Mouse (Mus musculus) mature B cell (primary cell): ENCODE results near the gene Slpi.

Experiments
- in situ Hi-C: fragments of 300-500 bp; cut with MboI; formaldehyde crosslinking; loops from 2 replicates; pipeline ENCODE4 v1.14.3; 2019

Gene Slpi

DNA sequence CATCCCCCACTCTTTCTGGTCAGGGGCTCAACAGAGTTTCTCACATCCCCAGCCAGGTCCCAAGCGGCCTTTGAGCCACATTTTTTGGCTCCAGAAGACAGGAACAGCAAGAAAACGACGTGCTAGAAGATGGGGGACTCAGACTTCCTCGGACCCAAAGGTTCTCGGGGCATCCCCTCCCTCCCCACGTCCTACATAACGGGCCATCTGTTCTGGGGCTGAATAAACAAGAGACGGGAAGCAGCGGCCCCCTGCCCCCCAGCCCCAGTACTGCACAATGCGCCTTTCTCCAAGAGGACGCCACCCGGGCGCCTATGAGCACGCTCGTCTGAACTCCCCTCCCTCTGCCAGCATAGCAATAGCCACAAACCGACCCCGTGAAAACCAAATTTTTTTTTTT, at the start of gene Slpi:
Slpi (minus strand) TSS at position 76 of the 400 bp plus-strand sequence.
- in situ Hi-C loops: loop anchor here (25.0 kb wide), 1 partner anchor 277 kb away; no protein-coding TSS in a partner anchor

DNA sequence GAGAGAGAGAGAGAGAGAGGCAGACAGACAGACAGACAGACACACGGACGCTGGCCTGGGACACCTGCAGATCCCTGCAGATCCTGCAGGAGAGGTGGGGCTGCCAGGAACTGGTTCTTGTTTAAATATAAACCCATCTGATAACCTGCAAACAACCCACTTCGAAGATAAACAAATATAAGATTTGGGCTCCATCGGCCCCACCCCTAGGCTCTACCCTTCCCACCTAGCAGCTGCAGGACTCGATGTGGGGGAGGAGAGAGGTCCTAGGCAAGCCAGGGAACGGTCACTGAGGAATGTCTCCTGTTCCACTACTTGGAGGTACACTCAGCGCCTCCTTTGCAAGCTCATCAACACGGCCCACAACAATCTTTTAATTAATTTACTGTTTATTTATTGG, 49.4 kb upstream of the Slpi start:
- in situ Hi-C loops: no loop called here

DNA sequence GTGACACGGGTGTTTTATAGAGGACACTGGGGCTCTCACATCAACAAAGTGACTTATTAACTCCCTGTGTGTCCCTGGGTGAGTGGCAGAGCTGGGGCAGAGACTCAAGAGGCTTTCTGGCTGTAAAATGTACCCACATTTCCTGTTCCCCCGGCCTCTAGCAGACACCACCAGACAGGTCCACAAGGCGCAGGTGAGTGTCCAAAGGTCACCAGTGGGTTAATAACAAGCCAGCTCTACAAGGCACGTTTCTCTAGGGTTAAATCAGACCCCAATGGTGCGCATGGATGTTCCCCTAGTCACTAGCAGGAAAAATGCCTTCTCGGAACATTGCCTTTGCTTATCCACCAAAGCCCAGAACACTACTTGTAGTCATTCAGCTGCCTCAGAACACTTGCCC, 48.8 kb upstream of the Slpi start:
- in situ Hi-C loops: no loop called here

DNA sequence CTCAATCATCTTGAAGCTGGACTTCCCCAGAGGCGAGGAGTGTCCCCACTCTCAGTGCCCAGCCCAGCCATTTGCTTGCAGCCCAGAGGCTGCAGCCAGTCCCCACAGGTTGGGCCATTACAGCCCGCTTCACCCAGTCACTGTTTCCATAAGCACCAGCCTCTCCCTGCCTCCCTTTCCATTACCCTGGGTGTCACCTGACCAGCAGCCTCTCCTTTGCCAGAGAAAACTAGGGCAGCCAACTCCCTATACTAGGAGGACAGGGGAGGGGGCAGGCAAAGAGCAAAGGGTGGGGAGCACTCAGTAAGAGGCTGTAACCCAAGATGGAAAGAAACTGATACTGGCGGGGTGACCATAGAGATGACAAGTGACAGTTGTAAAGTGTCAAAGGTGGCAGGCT, 48.1 kb upstream of the Slpi start:
- in situ Hi-C loops: no loop called here

DNA sequence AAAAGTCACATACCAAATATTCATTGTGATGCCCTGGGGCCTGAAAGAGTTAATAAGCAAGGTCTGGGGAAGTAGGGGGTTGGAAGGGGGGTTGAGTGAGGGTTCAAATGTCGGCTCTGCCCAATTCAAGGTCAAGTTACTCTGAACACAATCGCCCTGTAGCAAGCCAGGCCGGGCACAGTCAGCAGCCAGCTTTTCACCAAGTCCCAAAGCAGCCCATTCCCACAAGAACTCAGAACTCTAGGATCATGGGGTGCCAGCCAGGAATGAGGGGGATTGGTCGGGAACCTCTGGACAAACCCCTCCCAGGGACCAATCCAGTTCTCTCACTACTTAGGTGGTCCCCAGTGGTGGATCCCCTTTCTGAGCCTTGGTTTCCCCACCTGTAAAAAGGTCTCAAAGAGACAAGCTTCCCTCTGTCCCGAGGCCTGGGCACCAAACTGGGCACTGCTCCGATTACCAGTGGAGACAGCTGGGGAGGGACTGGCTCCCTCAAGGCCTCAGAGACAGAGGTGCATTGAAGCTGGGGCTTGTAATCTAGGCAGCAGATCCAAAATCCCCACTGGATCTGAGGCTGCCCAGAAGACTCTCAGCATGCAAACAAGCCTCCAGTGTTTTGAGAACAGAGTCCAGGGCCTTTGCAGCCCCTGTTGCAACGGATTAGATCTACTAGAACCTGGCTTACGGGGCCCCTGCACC, 47.5 kb upstream of the Slpi start:
- in situ Hi-C loops: no loop called here

DNA sequence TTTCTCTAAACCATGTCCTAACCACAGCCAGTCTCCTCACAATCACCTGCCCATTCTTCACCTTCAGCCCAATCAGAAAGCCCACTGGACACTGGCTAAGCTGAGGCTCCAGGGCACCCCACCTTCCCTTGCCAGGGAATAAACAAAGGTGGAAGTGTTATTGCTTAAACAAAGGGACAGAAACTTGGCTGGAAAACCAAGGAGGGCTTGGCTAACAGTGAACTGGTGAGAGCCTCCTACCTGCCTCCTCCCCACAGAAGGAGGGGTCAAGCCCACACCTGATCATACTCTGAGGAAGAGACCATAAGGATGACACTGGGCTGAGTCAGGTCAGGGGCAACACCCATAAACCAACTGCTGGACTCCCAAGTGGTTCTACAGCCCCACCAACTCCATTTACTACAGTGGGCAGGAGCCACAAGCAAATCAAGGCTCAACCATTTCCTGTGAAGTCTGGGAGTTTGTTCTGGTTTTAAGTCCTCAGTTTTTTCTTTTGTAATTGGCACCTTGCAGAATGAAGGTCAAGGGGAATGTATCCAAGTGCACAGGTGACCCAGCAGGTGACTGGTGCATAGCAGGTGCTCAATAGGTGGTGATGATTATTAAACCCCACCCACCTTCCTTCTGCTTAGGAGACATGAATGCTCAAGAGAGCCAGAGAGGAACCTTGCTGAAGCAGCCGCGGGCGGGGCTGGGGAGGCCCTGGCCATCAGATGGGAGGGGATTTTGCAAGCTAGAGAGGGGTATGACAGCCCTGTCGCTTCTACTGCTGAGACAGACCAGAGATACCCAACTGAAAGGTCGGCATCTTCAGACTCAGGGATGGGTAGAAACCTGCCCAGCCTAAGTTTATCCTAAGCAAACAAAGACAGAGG, 46.6 kb upstream of the Slpi start:
- in situ Hi-C loops: no loop called here

DNA sequence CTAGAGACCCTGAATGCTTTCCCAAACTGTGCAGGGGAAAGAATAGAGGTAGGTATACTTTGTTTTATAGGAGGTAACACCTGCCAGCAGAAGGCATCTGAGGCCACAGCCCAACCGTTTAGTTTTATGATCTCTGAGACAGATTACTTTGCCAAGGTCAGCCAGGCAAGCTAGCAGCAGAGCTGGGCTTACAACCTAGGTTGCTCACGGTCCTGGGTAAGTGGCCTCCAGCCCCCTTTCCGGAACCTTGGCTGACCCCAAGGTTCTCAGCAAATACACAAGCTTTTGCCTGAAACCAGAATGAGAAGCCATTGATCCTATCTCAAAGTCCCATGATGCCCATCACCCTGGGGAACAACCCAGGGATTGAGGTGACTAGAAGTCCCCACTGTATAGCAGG, 45.8 kb upstream of the Slpi start:
- in situ Hi-C loops: no loop called here

DNA sequence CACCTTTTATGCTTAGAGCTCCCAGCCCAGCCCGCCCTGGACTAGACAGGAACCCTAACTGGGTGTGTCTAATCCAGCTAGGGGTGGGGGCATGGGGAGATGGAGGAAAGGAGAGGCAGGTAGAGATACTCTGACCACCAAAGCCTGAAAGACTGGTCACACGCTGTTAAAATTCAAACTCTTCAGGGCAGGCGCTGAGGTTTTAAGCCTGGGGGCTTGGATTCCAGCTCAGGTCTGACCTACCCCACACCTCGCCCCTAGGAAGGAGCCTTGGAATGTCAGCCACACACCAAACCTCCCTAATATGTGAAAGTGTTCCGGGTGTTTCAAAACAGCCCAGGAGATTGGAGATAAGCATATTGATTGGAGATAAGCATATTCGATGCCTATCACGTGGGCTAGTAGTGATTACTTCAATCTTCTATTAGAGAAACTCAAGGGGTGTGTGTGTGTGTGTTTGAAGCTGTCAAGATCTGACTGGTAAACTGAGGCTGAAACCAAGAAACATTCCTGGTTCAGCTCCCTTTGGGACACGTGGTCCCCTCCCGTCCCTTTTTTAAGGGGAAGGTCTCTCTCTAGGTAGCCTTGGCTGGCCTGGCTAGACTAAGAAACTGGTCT, 44.5 kb upstream of the Slpi start:
- in situ Hi-C loops: no loop called here

DNA sequence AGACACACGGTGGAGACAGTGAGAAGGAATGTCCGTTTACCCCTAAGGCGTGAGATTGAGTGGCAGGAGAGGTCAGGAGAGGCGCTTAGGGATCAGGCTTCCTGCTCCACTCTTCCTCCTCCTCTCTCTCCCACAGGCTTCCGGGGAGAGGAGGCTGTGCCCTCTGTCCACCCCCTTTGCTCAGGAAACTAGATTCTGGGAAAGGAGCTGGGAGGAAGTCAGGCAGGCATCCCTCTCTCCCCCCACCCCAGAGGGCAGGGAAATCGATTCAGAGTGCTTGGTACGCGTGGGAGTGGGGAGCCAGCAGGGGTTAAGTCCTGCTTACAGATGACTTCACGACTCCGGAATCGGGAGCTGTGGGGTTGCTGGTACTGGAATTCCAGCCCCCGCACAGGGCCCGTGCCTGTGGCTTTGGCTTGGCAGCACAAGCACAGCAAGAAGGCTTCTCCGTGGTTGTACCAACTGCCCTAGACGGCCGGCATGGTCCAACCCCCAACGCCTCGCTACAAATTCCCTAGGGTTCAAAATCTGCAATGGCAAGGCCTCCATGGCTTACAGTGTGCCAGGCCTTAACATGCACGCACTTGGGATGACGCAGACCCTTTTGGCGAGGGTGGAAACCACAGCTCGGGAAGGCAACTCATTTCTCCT, 43.8 kb upstream of the Slpi start:
- in situ Hi-C loops: no loop called here

DNA sequence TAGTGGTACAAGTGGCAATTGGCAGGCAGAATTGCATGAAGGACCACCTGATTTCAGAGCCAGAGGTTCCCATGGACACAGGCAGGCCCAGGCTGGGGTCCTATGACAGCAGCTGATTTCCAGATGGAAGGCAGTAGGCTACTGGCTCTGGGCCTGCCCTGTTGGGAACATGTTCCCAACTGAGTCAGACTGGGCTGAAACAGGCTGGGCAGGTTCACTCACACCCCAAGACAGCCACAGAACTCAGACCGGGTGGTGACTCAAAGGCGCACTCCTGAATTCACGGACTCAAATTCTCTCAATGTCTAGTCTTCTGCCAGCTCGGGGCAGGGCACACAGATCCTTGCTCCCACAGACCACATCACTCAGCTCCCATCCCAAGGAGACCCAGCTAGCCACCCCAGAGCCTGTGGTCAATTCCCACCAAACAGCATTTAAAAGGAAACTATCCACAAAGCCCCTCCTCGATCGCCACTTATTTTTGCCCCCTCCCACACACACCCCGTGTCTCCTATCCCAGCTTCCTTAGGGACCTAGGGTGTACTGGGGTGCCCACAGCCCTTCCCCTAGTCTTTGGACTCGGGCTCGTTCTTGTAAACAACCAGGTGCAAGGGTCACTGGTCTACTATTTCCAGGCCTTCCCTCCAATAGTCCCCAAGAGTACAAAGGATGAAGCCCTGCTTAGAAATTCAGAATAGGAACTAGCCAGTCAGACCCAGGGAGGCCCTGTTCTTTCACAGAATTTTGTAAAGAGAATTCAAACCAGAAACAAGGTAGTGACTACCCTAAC, 43.0 kb upstream of the Slpi start:
- in situ Hi-C loops: no loop called here

DNA sequence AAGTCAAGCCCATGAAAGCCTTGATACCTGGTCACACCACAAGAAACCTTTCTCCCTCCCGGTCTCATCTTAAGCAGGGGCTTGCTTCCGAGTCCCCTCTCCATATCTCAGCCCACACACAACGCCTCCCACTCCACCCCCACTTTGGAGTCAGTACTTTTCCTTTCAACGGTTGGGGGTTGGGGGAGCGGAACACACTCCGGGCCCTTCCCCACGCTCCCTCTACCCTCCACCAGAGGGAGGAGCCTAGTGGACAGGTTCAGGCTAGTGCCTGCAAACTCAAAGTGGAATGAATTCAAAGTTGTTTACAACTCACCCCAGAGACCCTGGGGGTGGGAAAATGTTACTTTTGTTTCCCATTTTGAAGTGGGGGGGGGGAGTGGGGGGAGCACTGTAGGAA, 41.8 kb upstream of the Slpi start:
- in situ Hi-C loops: no loop called here

DNA sequence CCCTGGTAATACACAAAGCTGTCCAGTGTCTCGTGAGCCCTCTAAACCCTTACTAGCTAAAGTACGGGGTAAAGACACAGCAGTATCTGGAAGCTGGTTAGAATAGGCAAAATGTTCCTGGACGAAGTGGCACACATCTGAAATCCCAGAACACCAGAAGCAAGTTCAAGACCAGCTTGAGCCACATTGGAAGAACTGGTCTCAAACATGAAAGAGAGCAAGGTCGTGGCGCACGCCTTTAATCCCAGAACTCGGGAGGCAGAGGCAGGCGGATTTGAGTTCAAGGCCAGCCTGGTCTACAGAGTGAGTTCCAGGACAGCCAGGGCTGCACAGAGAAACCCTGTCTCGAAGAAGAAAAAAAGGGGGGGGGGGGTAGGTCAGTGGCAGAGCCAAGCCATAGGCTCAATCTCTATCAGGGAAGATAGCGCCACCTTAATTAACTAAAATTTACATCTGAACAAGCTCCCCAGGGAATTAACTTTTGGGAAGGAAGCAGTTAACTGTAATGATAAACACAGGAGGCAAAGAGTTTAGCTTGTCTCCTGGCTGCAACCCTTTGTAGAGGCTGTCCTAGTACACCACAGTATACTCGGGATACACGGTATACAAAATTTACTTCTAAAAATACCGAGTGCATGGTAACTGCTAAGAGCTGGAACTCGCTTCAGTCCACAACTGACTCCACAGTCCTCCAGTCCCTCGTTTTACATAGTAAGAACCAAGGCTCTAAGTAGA, 41.2 kb upstream of the Slpi start:
- in situ Hi-C loops: no loop called here

DNA sequence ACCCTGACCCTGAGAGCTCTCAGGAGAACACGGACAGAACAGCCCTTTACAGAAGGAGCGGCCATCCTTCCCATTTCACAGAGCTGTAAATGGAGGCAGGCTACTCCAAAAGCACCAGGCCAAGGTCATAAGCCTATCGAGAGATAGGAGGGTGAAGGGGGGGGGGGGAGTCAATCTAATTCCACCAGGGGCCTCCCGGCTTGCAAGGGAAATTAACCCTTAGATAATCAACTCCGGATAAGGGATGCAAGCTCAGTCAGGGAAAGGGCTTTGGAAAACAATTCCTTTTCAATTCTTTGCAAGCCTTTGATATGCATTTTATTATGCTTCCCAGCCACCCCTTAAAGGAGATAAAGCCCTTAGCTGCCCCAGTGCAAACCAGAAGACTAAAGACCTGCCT, 39.6 kb upstream of the Slpi start:
- in situ Hi-C loops: no loop called here

DNA sequence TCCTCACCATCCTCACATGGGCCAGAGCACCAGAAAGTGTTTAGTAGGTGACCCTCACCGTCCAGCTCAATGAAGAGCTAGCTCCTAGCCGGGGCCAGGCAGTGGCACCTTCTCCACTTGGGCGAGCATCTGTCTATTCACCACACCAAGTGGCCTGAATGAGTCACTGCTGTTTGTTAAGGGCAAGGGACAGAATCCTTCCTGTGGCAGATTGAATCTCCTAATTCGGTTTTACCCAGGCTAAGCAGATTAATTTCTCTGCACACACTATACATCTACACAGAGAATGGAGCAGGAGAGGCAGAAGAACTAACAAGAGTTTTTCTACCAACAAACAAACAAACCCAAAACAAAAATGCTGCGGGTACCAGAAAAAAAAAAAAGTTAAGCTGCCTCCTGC, 38.1 kb upstream of the Slpi start:
- in situ Hi-C loops: no loop called here

DNA sequence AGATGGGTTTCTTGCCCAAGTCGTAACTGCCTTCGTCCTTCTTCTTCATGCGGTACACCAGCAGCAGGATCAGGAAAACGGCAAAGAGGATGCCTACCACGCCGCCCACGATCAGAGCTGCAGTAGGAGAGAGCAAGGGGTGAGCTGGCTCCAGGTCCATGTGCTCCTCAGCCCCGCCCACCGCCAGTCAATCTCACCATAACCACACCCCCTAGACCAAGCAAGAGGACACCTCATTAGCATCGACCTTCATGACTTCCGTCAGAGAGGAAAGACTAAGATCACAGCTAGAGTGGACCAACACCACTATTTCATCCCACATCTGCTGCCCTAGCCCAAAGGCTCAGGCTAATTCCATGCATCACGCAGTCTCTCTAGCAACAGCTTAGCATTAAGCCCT, 37.2 kb upstream of the Slpi start:
- in situ Hi-C loops: no loop called here

DNA sequence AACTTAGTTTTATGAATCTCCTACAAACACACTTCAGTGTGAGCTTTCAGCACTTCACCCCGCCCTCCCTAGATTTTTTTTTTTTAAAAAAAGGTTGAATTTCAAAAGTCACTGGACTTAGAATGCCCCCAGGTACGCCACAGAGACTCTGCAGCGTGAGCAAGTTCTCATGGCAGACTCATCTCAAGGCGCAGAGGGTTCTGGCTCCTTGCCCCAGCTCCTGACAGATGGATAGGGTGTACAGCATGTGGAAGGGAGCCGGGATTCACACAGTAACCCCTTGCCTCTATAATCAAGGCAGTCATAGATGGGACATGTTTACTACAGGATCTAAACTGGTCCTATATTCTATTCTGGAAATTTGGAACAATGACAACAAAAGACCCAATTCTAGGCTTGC, 36.5 kb upstream of the Slpi start:
- in situ Hi-C loops: no loop called here

DNA sequence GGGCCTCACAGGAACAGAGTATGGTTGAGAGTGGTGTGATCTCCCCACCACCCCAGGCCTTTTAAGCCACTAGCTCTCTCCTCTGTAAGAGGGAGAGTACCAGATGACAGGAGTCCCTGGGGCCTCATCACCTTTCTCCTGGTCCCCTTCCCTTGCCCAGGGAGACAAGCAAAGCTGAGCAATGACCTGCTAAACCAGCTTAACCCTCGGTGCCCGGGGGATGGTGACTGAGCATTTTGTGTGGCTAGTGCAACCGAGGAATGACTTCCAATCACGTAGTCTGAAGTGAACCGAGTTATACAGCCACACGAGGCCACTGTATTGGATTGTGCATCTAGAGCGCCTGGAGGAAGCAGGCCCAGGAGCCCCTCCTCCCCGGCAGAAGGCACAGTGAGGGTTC, 35.5 kb upstream of the Slpi start:
- in situ Hi-C loops: loop anchor here (25.0 kb wide), 1 partner anchor 313 kb away; the partner anchor contains the start of genes Dnttip1 and Wfdc3

DNA sequence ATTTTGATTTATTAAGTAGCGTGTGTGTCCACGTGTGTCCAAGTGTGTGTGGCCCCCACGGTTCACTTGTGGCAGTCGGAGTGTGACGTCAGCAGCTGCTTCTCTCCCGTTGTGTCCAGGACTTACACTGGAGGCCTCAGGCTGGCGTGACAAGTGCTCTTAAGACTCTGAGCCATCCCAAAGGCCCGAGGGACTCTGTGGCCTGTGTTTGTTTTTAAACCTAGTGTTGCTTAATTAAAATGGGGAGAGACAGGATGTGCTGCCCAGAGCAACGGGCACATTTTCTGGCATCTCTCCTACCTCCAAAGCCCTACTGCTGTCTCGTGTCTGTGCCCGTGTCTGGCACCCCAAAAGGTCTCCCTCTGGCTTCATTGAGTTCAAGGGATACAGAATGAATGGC, 34.6 kb upstream of the Slpi start:
- in situ Hi-C loops: loop anchor here (25.0 kb wide), 1 partner anchor 314 kb away; the partner anchor contains the start of genes Dnttip1 and Wfdc3

DNA sequence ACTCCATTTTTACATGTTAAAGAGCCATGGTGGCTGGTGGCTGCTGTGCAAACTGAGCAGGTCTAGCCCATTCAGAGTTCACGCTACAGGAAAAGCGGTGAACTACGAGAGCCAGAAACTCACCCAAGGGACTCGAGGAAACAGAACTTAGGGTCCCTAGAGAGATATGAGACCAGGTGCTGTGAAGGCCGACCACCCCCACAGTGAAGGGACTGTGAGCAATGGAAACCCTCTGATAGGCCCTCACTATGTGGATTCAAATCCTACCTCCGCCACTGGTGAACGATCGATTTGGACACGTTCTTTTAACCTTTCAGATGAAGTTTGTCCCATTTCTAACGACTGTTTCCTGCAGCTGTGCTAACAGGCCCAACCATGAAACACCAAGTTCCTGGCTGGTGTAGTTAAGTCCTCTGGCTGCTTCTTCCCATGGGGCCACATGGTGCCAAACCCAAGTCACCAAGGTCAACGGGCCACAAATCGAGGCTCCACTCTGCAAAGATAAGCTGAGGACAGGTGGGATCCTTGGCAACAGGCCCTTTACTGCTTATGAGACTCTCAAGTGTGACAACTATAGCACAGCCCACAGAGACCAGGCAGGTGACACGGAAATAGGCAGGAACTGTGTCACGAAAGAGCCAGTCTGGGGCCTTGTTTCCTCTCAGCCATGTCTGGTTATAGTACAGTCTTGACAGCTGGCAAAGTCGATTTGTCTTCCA, 33.9 kb upstream of the Slpi start:
- in situ Hi-C loops: loop anchor here (25.0 kb wide), 1 partner anchor 314 kb away; the partner anchor contains the start of genes Dnttip1 and Wfdc3

DNA sequence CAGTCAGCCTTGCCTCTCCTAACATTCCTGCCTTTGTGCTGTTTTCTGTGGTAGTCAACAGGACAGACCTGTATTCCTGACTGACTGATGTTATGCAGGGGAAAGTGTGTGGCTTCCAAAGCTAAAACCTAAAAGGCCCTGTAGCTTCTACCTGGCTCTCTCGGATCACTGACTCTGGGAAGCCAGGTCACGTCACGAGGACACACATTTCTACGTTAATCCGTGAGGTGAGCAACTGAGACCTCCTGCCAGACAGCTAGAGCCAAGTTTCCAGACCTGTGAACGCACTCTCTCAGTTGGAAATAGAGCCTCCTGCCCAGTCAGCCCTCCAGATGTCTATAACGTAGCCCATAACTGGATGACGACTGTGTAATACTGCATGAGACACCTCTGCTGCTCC, 33.1 kb upstream of the Slpi start:
- in situ Hi-C loops: loop anchor here (25.0 kb wide), 1 partner anchor 315 kb away; the partner anchor contains the start of genes Dnttip1 and Wfdc3
